Mouse (Mus musculus): Measurements from ENCODE around the gene Tctn3. TPM values are rescaled to one million over a fixed set of nuclear protein-coding genes. Genes with fewer than 3 reads are reported as not detected.
"Not testable (repeated sequence)": the region's sequence is repeated elsewhere in the genome, so short reads cannot be mapped to it uniquely, and the experiment has no call there.

Tctn3 gene
- polyA plus RNA-seq, 1 experiment from 2014 or later: 11.9 TPM

DNA sequence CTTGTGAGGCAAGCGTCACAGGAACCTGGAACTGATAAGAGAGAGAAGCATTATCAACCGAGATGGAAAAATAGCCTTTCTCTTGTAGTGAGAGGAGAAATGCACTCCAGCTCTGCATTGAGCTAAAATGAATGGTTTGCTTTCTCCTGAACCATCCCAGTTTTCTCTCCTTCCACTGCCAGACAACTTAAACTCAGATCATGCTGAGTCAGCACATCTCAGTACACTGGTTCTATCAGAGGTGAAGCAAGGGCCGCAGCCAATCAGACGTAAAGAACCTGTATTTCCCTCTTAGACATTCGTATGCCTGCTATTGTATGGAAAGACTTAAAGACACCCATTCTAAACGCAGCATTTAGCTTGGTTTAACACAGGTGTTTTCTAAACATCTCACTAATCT, 4.4 kb downstream of the Tctn3 start:
- 92% methylated on average over 6 of the region's 6 CpGs for WGBS
- Histone ChIP-seq H3K4me3 (no peak overlapping the region), H3K36me3 (peaks cover 62% of the 10 kb centered on the region), H3K9me3 (replicated peaks) (no peaks in the 10 kb centered on the region), H3K27me3 (ENCODE audit: low read depth, poor library complexity, severe bottlenecking) (no peaks in the 10 kb centered on the region), H3K4me1 (peaks cover 14% of the 10 kb centered on the region), H3K27ac (replicated peaks) (no peak overlapping the region)
- DNase-seq (ENCODE audit: low spot score): no peak

- no peaks in the 10 kb centered on the region for H3K9me3 ChIP-seq (replicated peaks)
- no peaks in the 10 kb centered on the region for H3K4me1 ChIP-seq
- no peak overlapping the region for H3K4me3 ChIP-seq
- WGBS: 92% methylated on average over 9 of the region's 9 CpGs
- H3K27me3 ChIP-seq (ENCODE audit: low read depth, poor library complexity, severe bottlenecking): no peaks in the 10 kb centered on the region
- no peak overlapping the region for H3K27ac ChIP-seq (replicated peaks)
- DNase-seq (ENCODE audit: low spot score): no peak
- H3K36me3 ChIP-seq: peaks cover 71% of the 10 kb centered on the region
Observed at GRCm38 (mm10) chr19:40605189-40605588, 6.8 kb downstream of the Tctn3 start.

DNA sequence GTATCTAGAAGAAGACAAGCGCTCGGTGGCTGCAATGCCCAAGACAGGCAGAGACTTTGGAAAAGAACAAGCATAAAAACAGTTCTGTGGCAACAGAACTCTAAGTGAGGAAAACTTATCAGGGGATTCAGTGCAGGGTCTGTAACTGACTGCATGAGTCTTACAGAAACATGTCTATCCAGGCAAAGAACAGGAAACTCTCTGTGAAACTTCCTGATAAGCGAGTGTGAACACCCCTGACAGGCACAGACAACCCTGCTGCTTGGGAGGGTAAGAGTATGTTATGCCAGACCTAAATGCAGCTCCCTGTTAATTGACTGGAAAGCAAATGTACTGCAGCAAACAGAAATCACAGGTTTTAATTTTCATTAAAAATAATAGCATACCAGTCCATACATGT, 10.2 kb downstream of the Tctn3 start:
- H3K4me1 ChIP-seq: no peaks in the 10 kb centered on the region
- no peak for DNase-seq (ENCODE audit: low spot score)
- no peak overlapping the region for H3K27ac ChIP-seq (replicated peaks)
- H3K36me3 ChIP-seq: peaks cover 48% of the 10 kb centered on the region
- H3K9me3 ChIP-seq (replicated peaks): no peaks in the 10 kb centered on the region
- no peaks in the 10 kb centered on the region for H3K27me3 ChIP-seq (ENCODE audit: low read depth, poor library complexity, severe bottlenecking)
- WGBS: 86% methylated on average over 3 of the region's 3 CpGs
- no peak overlapping the region for H3K4me3 ChIP-seq

GRCm38 (mm10) chr19:40600846-40601245, 11.2 kb downstream of the Tctn3 start:
- H3K4me3 ChIP-seq; H3K9me3 ChIP-seq (replicated peaks); DNase-seq (ENCODE audit: low spot score); H3K27me3 ChIP-seq (ENCODE audit: low read depth, poor library complexity, severe bottlenecking); H3K4me1 ChIP-seq; H3K27ac ChIP-seq (replicated peaks): not testable (repeated sequence)
- 90% methylated on average over 5 of the region's 5 CpGs for WGBS
- peaks cover 43% of the 10 kb centered on the region for H3K36me3 ChIP-seq

- H3K36me3 ChIP-seq: peaks cover 31% of the 10 kb centered on the region
- 91% methylated on average over 8 of the region's 8 CpGs for WGBS
- H3K27ac ChIP-seq (replicated peaks): no peak overlapping the region
Observed at GRCm38 (mm10) chr19:40595831-40596230, 16.2 kb downstream of the Tctn3 start.

GRCm38 (mm10) chr19:40595231-40595630, 16.8 kb downstream of the Tctn3 start:
- Histone ChIP-seq H3K9me3 (replicated peaks) (no peaks in the 10 kb centered on the region), H3K36me3 (peaks cover 31% of the 10 kb centered on the region), H3K27me3 (ENCODE audit: low read depth, poor library complexity, severe bottlenecking) (no peaks in the 10 kb centered on the region), H3K27ac (replicated peaks) (no peak overlapping the region), H3K4me3 (no peak overlapping the region), H3K4me1 (0 out of 2 replicates have a peak, but pooled peaks cover under 1% of the 10 kb centered on the region)
- WGBS: 93% methylated on average over 3 of the region's 3 CpGs
- DNase-seq (ENCODE audit: low spot score): no peak

More at GRCm38 (mm10) chr19:40595831-40596230, 16.2 kb downstream of the Tctn3 start:
- no peak overlapping the region for H3K4me3 ChIP-seq
- H3K4me1 ChIP-seq: no peaks in the 10 kb centered on the region
- H3K9me3 ChIP-seq (replicated peaks): no peaks in the 10 kb centered on the region
- no peaks in the 10 kb centered on the region for H3K27me3 ChIP-seq (ENCODE audit: low read depth, poor library complexity, severe bottlenecking)
- no peak for DNase-seq (ENCODE audit: low spot score)

- H3K4me1 ChIP-seq: peaks cover 32% of the 10 kb centered on the region
Observed at GRCm38 (mm10) chr19:40589530-40589880, 22.5 kb downstream of the Tctn3 start.

GRCm38 (mm10) chr19:40588847-40589529, 23.0 kb downstream of the Tctn3 start:
- H3K27me3 ChIP-seq (ENCODE audit: low read depth, poor library complexity, severe bottlenecking): no peaks in the 10 kb centered on the region
- peak overlapping the region; percentile 88 for H3K4me3 ChIP-seq
- WGBS: 2% methylated on average over 18 of the region's 18 CpGs
- no peaks in the 10 kb centered on the region for H3K9me3 ChIP-seq (replicated peaks)
- H3K27ac ChIP-seq (replicated peaks): peak overlapping the region; percentile 91
- peaks cover 25% of the 10 kb centered on the region for H3K36me3 ChIP-seq
- peaks cover 32% of the 10 kb centered on the region for H3K4me1 ChIP-seq
- DNase-seq (ENCODE audit: low spot score): peak; percentile 91

More at GRCm38 (mm10) chr19:40589530-40589880, 22.5 kb downstream of the Tctn3 start:
- H3K4me3 ChIP-seq: peak overlapping the region; percentile 88
- peaks cover 26% of the 10 kb centered on the region for H3K36me3 ChIP-seq
- no peaks in the 10 kb centered on the region for H3K27me3 ChIP-seq (ENCODE audit: low read depth, poor library complexity, severe bottlenecking)
- H3K27ac ChIP-seq (replicated peaks): peak overlapping the region; percentile 91
- under 1% methylated on average over 10 of the region's 10 CpGs for WGBS
- no peaks in the 10 kb centered on the region for H3K9me3 ChIP-seq (replicated peaks)
- DNase-seq (ENCODE audit: low spot score): no peak

- under 1% methylated on average over 34 of the region's 34 CpGs for WGBS
- no peaks in the 10 kb centered on the region for H3K27me3 ChIP-seq (ENCODE audit: low read depth, poor library complexity, severe bottlenecking)
- peak within 1 kb of the TSS; percentile 88 for H3K4me3 ChIP-seq
- peaks cover 32% of the 10 kb centered on the region for H3K4me1 ChIP-seq
- peaks cover 28% of the 10 kb centered on the region for H3K36me3 ChIP-seq
- peak within 1 kb of the TSS; percentile 91 for H3K27ac ChIP-seq (replicated peaks)
- DNase-seq (ENCODE audit: low spot score): peak; percentile 94
- H3K9me3 ChIP-seq (replicated peaks): no peaks in the 10 kb centered on the region
Observed at GRCm38 (mm10) chr19:40588293-40588654, 23.8 kb downstream of the Tctn3 start, which contains the start of gene Aldh18a1. Gene Aldh18a1 (minus strand): TSS chr19:40588463.

GRCm38 (mm10) chr19:40587491-40588292, 24.3 kb downstream of the Tctn3 start:
- H3K9me3 ChIP-seq (replicated peaks): no peaks in the 10 kb centered on the region
- H3K27me3 ChIP-seq (ENCODE audit: low read depth, poor library complexity, severe bottlenecking): no peaks in the 10 kb centered on the region
- H3K4me1 ChIP-seq: peaks cover 32% of the 10 kb centered on the region
- peak overlapping the region; percentile 88 for H3K4me3 ChIP-seq
- peaks cover 34% of the 10 kb centered on the region for H3K36me3 ChIP-seq
- 7% methylated on average over 30 of the region's 30 CpGs for WGBS
- DNase-seq (ENCODE audit: low spot score): no peak
- peak overlapping the region; percentile 91 for H3K27ac ChIP-seq (replicated peaks)

GRCm38 (mm10) chr19:40586908-40587307, 25.1 kb downstream of the Tctn3 start:
- peaks cover 32% of the 10 kb centered on the region for H3K4me1 ChIP-seq
- no peaks in the 10 kb centered on the region for H3K27me3 ChIP-seq (ENCODE audit: low read depth, poor library complexity, severe bottlenecking)
- H3K27ac ChIP-seq (replicated peaks): 0 out of 2 replicates have a peak overlapping the region, but pooled peaks have one; percentile 91
- no peak for DNase-seq (ENCODE audit: low spot score)
- H3K4me3 ChIP-seq: peak overlapping the region; percentile 88
- H3K9me3 ChIP-seq (replicated peaks): no peaks in the 10 kb centered on the region
- H3K36me3 ChIP-seq: peaks cover 42% of the 10 kb centered on the region
- 62% methylated on average over 7 of the region's 7 CpGs for WGBS

GRCm38 (mm10) chr19:40581662-40582061, 30.4 kb downstream of the Tctn3 start:
- 96% methylated on average over 5 of the region's 5 CpGs for WGBS
- no peak for DNase-seq (ENCODE audit: low spot score)
- peaks cover 94% of the 10 kb centered on the region for H3K36me3 ChIP-seq

GRCm38 (mm10) chr19:40580902-40581301, 31.1 kb downstream of the Tctn3 start:
- Histone ChIP-seq H3K9me3 (replicated peaks) (no peaks in the 10 kb centered on the region), H3K4me1 (0 out of 2 replicates have a peak, but pooled peaks cover 3% of the 10 kb centered on the region), H3K4me3 (no peak overlapping the region), H3K36me3 (peaks cover 97% of the 10 kb centered on the region), H3K27ac (replicated peaks) (no peak overlapping the region), H3K27me3 (ENCODE audit: low read depth, poor library complexity, severe bottlenecking) (no peaks in the 10 kb centered on the region)
- WGBS: 86% methylated on average over 2 of the region's 2 CpGs
- DNase-seq (ENCODE audit: low spot score): no peak

More at GRCm38 (mm10) chr19:40581662-40582061, 30.4 kb downstream of the Tctn3 start:
- Histone ChIP-seq H3K4me3 (no peak overlapping the region), H3K27me3 (ENCODE audit: low read depth, poor library complexity, severe bottlenecking) (no peaks in the 10 kb centered on the region), H3K27ac (replicated peaks) (no peak overlapping the region), H3K4me1 (peaks cover 10% of the 10 kb centered on the region), H3K9me3 (replicated peaks) (no peaks in the 10 kb centered on the region)
